Mouse (Mus musculus): ENCODE data around the gene Ypel4.

- TF ChIP-seq CTCF (conservative IDR thresholded peaks at IDR 0.05; ENCODE audit: insufficient read depth, insufficient read length, low read depth, low read length) (no peak), POLR2A (IDR thresholded peaks at IDR 0.05; ENCODE audit: low read depth, low read length) (no peak)
Measured at GRCm38 (mm10) chr2:84777706-84778105, 43.8 kb downstream of the Ypel4 start.
